Mouse (Mus musculus) neural tube, embryonic 15.5 days (tissue): ENCODE measurements at regions not wholly inside any gene's neighbourhood (a gene's known extent, or its start where the extent isn't known, plus 50 kb on each side); places are given as distances from the start of the nearest gene placed in this dataset.

ENCODE experiments used
- ATAC-seq: fragments of 200-750 bp; cut with Nextera tagmentation; 2 replicates; pipeline ENCODE4 v1.8.0; 2017; ENCODE audit warnings: mild to moderate bottlenecking, moderate TSS enrichment, moderate library complexity; ENCODE audit not compliant: low FRiP score
- H3K27ac ChIP-seq: fragments of 300-500 bp; sonication (generic); replicated peaks from 2 replicates; pipeline ENCODE4 v1.5.1; 2015; ENCODE audit warnings: mild to moderate bottlenecking, inconsistent platforms
- H3K27me3 ChIP-seq: fragments of 300-500 bp; sonication (generic); replicated peaks from 2 replicates; pipeline ENCODE4 v1.6.1; 2015; ENCODE audit warnings: inconsistent platforms
- H3K36me3 ChIP-seq: fragments of 300-500 bp; sonication (generic); 2 replicates; pipeline ENCODE4 v1.6.1; 2015; ENCODE audit warnings: inconsistent platforms
- H3K4me1 ChIP-seq: fragments of 300-500 bp; sonication (generic); 2 replicates; pipeline ENCODE4 v1.6.1; 2015; ENCODE audit warnings: inconsistent platforms
- H3K4me2 ChIP-seq: fragments of 300-500 bp; sonication (generic); 2 replicates; pipeline ENCODE4 v1.6.1; 2015; ENCODE audit warnings: inconsistent platforms, mild to moderate bottlenecking, moderate library complexity
- H3K4me3 ChIP-seq: fragments of 300-500 bp; sonication (generic); replicated peaks from 2 replicates; pipeline ENCODE4 v1.5.1; 2015; ENCODE audit warnings: mild to moderate bottlenecking, inconsistent platforms
- H3K9ac ChIP-seq: fragments of 300-500 bp; sonication (generic); replicated peaks from 2 replicates; pipeline ENCODE4 v1.6.1; 2015; ENCODE audit warnings: mild to moderate bottlenecking, inconsistent platforms
- H3K9me3 ChIP-seq: fragments of 300-500 bp; sonication (generic); replicated peaks from 2 replicates; pipeline ENCODE4 v1.6.1; 2016; ENCODE audit warnings: inconsistent platforms
- WGBS: fragments of 180-500 bp; shearing (Covaris S2); methylation state at CpG from one replicate; pipeline ENCODE4 v1.1.7; 2015; ENCODE audit warnings: mixed read lengths; 5-methylcytosine and 5-hydroxymethylcytosine counted together

GRCm38 (mm10) chr3:100401080-100401479 lies 88.0 kb downstream of the Tent5c start:
- ATAC-seq: no peak
- Histone ChIP-seq H3K27ac (no peak overlapping the region), H3K27me3 (no peaks in the 10 kb centered on the region), H3K4me2 (no peak overlapping the region), H3K4me3 (no peak overlapping the region), H3K4me1 (no peaks in the 10 kb centered on the region), H3K9me3 (no peaks in the 10 kb centered on the region), H3K9ac (no peak overlapping the region), H3K36me3 (no peaks in the 10 kb centered on the region)
- 88% methylated on average over 1 of the region's 1 CpGs for WGBS

GRCm38 (mm10) chr3:100397491-100397890 lies 91.6 kb downstream of the Tent5c start:
- no peak overlapping the region for H3K27ac ChIP-seq
- H3K4me2 ChIP-seq: no peak overlapping the region
- H3K27me3 ChIP-seq: no peaks in the 10 kb centered on the region
- H3K4me1 ChIP-seq: peaks cover 4% of the 10 kb centered on the region; the same call in 1 of the 2 replicates
- H3K4me3 ChIP-seq: no peak overlapping the region
- ATAC-seq: no peak
- 88% methylated on average over 3 of the region's 3 CpGs for WGBS
- H3K36me3 ChIP-seq: no peaks in the 10 kb centered on the region
- H3K9ac ChIP-seq: no peak overlapping the region
- H3K9me3 ChIP-seq: no peaks in the 10 kb centered on the region

- no peak overlapping the region for H3K27ac ChIP-seq
- no peak overlapping the region for H3K9ac ChIP-seq
- no peaks in the 10 kb centered on the region for H3K36me3 ChIP-seq
- ATAC-seq: no peak
- H3K9me3 ChIP-seq: no peaks in the 10 kb centered on the region
- peaks cover 4% of the 10 kb centered on the region; the same call in 1 of the 2 replicates for H3K4me1 ChIP-seq
- H3K4me3 ChIP-seq: no peak overlapping the region
- H3K4me2 ChIP-seq: no peak overlapping the region
- no peaks in the 10 kb centered on the region for H3K27me3 ChIP-seq
- 43% methylated on average over 9 of the region's 9 CpGs for WGBS
These were observed 94.1 kb downstream of the Tent5c start for GRCm38 (mm10) chr3:100394911-100395604.

GRCm38 (mm10) chr3:100393956-100394355 lies 95.2 kb downstream of the Tent5c start:
- Histone ChIP-seq H3K9me3 (no peaks in the 10 kb centered on the region), H3K36me3 (no peaks in the 10 kb centered on the region), H3K9ac (no peak overlapping the region), H3K27ac (no peak overlapping the region), H3K4me2 (no peak overlapping the region), H3K4me3 (no peak overlapping the region), H3K4me1 (peaks cover 4% of the 10 kb centered on the region; the same call in 1 of the 2 replicates), H3K27me3 (no peaks in the 10 kb centered on the region)
- WGBS: 95% methylated on average over 1 of the region's 1 CpGs
- no peak for ATAC-seq

GRCm38 (mm10) chr3:100382181-100382580 lies 106.9 kb downstream of the Tent5c start:
- Histone ChIP-seq H3K4me1 (no peaks in the 10 kb centered on the region), H3K4me3 (no peak overlapping the region), H3K27ac (no peak overlapping the region), H3K9me3 (no peaks in the 10 kb centered on the region), H3K36me3 (no peaks in the 10 kb centered on the region), H3K9ac (no peak overlapping the region), H3K4me2 (no peak overlapping the region), H3K27me3 (no peaks in the 10 kb centered on the region)
- 74% methylated on average over 1 of the region's 1 CpGs for WGBS
- no peak for ATAC-seq

- Histone ChIP-seq H3K36me3 (no peaks in the 10 kb centered on the region), H3K9ac (no peak overlapping the region), H3K27ac (no peak overlapping the region), H3K9me3 (no peaks in the 10 kb centered on the region), H3K4me3 (no peak overlapping the region), H3K27me3 (no peaks in the 10 kb centered on the region), H3K4me2 (no peak overlapping the region), H3K4me1 (no peaks in the 10 kb centered on the region)
- 82% methylated on average over 2 of the region's 2 CpGs for WGBS
- no peak for ATAC-seq
These were observed 107.8 kb downstream of the Tent5c start for GRCm38 (mm10) chr3:100381363-100381762.

GRCm38 (mm10) chr3:100376162-100376561 lies 113.0 kb downstream of the Tent5c start:
- H3K4me2 ChIP-seq: no peak overlapping the region
- H3K36me3 ChIP-seq: no peaks in the 10 kb centered on the region
- no peaks in the 10 kb centered on the region for H3K4me1 ChIP-seq
- H3K9me3 ChIP-seq: no peaks in the 10 kb centered on the region
- WGBS: 73% methylated on average over 1 of the region's 1 CpGs
- ATAC-seq: no peak
- H3K4me3 ChIP-seq: no peak overlapping the region
- no peaks in the 10 kb centered on the region for H3K27me3 ChIP-seq
- H3K27ac ChIP-seq: no peak overlapping the region
- no peak overlapping the region for H3K9ac ChIP-seq

- ATAC-seq: no peak
- no peaks in the 10 kb centered on the region for H3K9me3 ChIP-seq
- H3K36me3 ChIP-seq: no peaks in the 10 kb centered on the region
- no peak overlapping the region for H3K4me2 ChIP-seq
- no peaks in the 10 kb centered on the region for H3K27me3 ChIP-seq
- H3K4me1 ChIP-seq: no peaks in the 10 kb centered on the region
- no peak overlapping the region for H3K9ac ChIP-seq
- H3K27ac ChIP-seq: no peak overlapping the region
- H3K4me3 ChIP-seq: no peak overlapping the region
- 78% methylated on average over 7 of the region's 7 CpGs for WGBS
These were observed 122.0 kb downstream of the Tent5c start for GRCm38 (mm10) chr3:100366884-100367840.

- 80% methylated on average over 3 of the region's 3 CpGs for WGBS
These were observed 122.7 kb downstream of the Tent5c start for GRCm38 (mm10) chr3:100366447-100366846.

GRCm38 (mm10) chr3:100365354-100365945 lies 123.7 kb downstream of the Tent5c start:
- no peak for ATAC-seq
- no peaks in the 10 kb centered on the region for H3K27me3 ChIP-seq
- no peaks in the 10 kb centered on the region for H3K36me3 ChIP-seq
- H3K27ac ChIP-seq: no peak overlapping the region
- H3K4me1 ChIP-seq: no peaks in the 10 kb centered on the region
- H3K4me2 ChIP-seq: no peak overlapping the region
- H3K9me3 ChIP-seq: no peaks in the 10 kb centered on the region
- no peak overlapping the region for H3K9ac ChIP-seq
- 91% methylated on average over 3 of the region's 3 CpGs for WGBS
- no peak overlapping the region for H3K4me3 ChIP-seq

More at GRCm38 (mm10) chr3:100366447-100366846, 122.7 kb downstream of the Tent5c start:
- H3K9me3 ChIP-seq: no peaks in the 10 kb centered on the region
- H3K27me3 ChIP-seq: no peaks in the 10 kb centered on the region
- H3K4me3 ChIP-seq: no peak overlapping the region
- no peak overlapping the region for H3K27ac ChIP-seq
- no peak overlapping the region for H3K4me2 ChIP-seq
- H3K9ac ChIP-seq: no peak overlapping the region
- H3K4me1 ChIP-seq: no peaks in the 10 kb centered on the region
- no peaks in the 10 kb centered on the region for H3K36me3 ChIP-seq
- ATAC-seq: no peak

GRCm38 (mm10) chr3:100364706-100365105 lies 124.4 kb downstream of the Tent5c start:
- WGBS: 68% methylated on average over 2 of the region's 2 CpGs
- H3K4me1 ChIP-seq: no peaks in the 10 kb centered on the region
- no peaks in the 10 kb centered on the region for H3K9me3 ChIP-seq
- H3K36me3 ChIP-seq: no peaks in the 10 kb centered on the region
- no peak overlapping the region for H3K4me3 ChIP-seq
- H3K27ac ChIP-seq: no peak overlapping the region
- no peak overlapping the region for H3K9ac ChIP-seq
- no peaks in the 10 kb centered on the region for H3K27me3 ChIP-seq
- ATAC-seq: no peak
- H3K4me2 ChIP-seq: no peak overlapping the region
